ENCODE assay signal across 7 mouse cellular contexts in the genomic region with DNA sequence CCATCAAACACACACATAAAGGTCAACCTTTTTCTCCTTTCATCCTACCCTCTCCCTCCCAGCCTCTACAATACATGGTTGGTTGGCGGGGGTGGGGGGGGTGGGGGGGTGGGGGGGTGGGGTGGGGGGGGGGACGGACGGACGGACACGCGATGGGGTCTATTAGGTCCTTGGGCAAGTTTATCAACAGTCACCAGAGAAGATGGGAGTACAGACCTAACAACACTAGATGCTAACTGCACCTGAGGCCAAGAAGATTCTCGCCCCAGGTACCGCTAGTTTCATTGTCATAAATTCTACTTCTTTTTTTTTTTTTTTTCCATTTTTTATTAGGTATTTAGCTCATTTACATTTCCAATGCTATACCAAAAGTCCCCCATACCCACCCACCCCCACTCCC. TPM values are rescaled to one million over a fixed set of nuclear protein-coding genes. Genes with fewer than 3 reads are reported as not detected.
A peak's percentile ranks its signal among the peaks of the same experiment; 100 is the strongest.
DNase-seq lines count a peak whose midpoint lies in the region; ATAC-seq and TF ChIP-seq lines count a peak whose summit lies in the region.

No protein-coding gene starts in this region.

- H3K27ac ChIP-seq in left cerebral cortex, adult 2 months, result no peak overlapping the region
- H3K27ac ChIP-seq in embryonic facial prominence, embryonic 15.5 days (replicated peaks), result no peak overlapping the region
- no peak overlapping the region for H3K27ac ChIP-seq in intestine, embryonic 16.5 days (ENCODE audit: low read length)
- no peak overlapping the region for H3K27ac ChIP-seq in neural tube, embryonic 13.5 days (replicated peaks)

- no peak for ATAC-seq in embryonic facial prominence, embryonic 15.5 days (ENCODE audit: insufficient number of reproducible peaks, low FRiP score, low TSS enrichment, low read depth)
- peak; percentile 43 for ATAC-seq in intestine, embryonic 16.5 days
- ATAC-seq in neural tube, embryonic 13.5 days (ENCODE audit: low read depth), result peak; percentile 28

- peak overlapping the region; percentile 78 for H3K4me3 ChIP-seq in left cerebral cortex, adult 2 months
- peak overlapping the region; percentile 70 for H3K4me3 ChIP-seq in embryonic facial prominence, embryonic 15.5 days (replicated peaks)
- H3K4me3 ChIP-seq in intestine, embryonic 16.5 days (ENCODE audit: low read length), result peak overlapping the region; percentile 70
- H3K4me3 ChIP-seq in neural tube, embryonic 13.5 days, result peak overlapping the region; percentile 68

- H3K27me3 ChIP-seq in embryonic facial prominence, embryonic 15.5 days, result no peaks in the 10 kb centered on the region
- H3K27me3 ChIP-seq in intestine, embryonic 16.5 days (replicated peaks; ENCODE audit: control insufficient read depth, insufficient read depth, low read length), result no peaks in the 10 kb centered on the region
- no peaks in the 10 kb centered on the region for H3K27me3 ChIP-seq in neural tube, embryonic 13.5 days

- H3K4me1 ChIP-seq in embryonic facial prominence, embryonic 15.5 days, result no peaks in the 10 kb centered on the region
- no peaks in the 10 kb centered on the region for H3K4me1 ChIP-seq in intestine, embryonic 16.5 days (ENCODE audit: control insufficient read depth, insufficient read depth, low read length)
- H3K4me1 ChIP-seq in neural tube, embryonic 13.5 days (replicated peaks), result peaks cover 9% of the 10 kb centered on the region; the same call in 1 of the 2 replicates

- H3K9ac ChIP-seq in embryonic facial prominence, embryonic 15.5 days, result no peak overlapping the region
- no peak overlapping the region for H3K9ac ChIP-seq in intestine, embryonic 16.5 days (ENCODE audit: low read depth, low read length)
- H3K9ac ChIP-seq in neural tube, embryonic 13.5 days, result no peak overlapping the region

- no peak for DNase-seq in left cerebral cortex, adult 2 months (ENCODE audit: extremely low spot score in 1 of 2, low spot score in 2 of 2)
- no peak for DNase-seq in left cerebral cortex, postnatal 10 days (ENCODE audit: extremely low spot score in 1 of 2, low spot score in 2 of 2)
- no peak for DNase-seq in layer of hippocampus, postnatal 36 days
- no peak for DNase-seq in thymus, postnatal 25 days

- TF ChIP-seq CTCF in left cerebral cortex, adult 2 months (IDR thresholded peaks at IDR 0.05), result no peak

- peak overlapping the region; percentile 96 for H3K4me2 ChIP-seq in embryonic facial prominence, embryonic 15.5 days (replicated peaks)
- H3K4me2 ChIP-seq in intestine, embryonic 16.5 days (ENCODE audit: low read depth, low read length), result peak overlapping the region; percentile 98
- H3K4me2 ChIP-seq in neural tube, embryonic 13.5 days, result peak overlapping the region; percentile 91

- no peaks in the 10 kb centered on the region for H3K9me3 ChIP-seq in embryonic facial prominence, embryonic 15.5 days (replicated peaks)
- H3K9me3 ChIP-seq in intestine, embryonic 16.5 days (ENCODE audit: control insufficient read depth, low read length), result no peaks in the 10 kb centered on the region
- H3K9me3 ChIP-seq in neural tube, embryonic 13.5 days, result no peaks in the 10 kb centered on the region

- intact Hi-C loops in left cerebral cortex, adult 2 months (cut with DNase I), result no loop called here
- intact Hi-C loops in left cerebral cortex, postnatal 10 days (cut with DNase I), result no loop called here

- no peaks in the 10 kb centered on the region for H3K36me3 ChIP-seq in embryonic facial prominence, embryonic 15.5 days
- no peaks in the 10 kb centered on the region for H3K36me3 ChIP-seq in intestine, embryonic 16.5 days (ENCODE audit: control insufficient read depth, insufficient read depth, low read length)
- no peaks in the 10 kb centered on the region for H3K36me3 ChIP-seq in neural tube, embryonic 13.5 days

- WGBS in embryonic facial prominence, embryonic 15.5 days, result 52% methylated on average over 8 of the region's 8 CpGs
- WGBS in intestine, embryonic 16.5 days, result 60% methylated on average over 8 of the region's 8 CpGs
- 76% methylated on average over 8 of the region's 8 CpGs for WGBS in neural tube, embryonic 13.5 days

RNA-seq across cellular contexts. Expression of a gene that starts 23.2 kb away (rescaled TPM):
- total RNA-seq in left cerebral cortex, adult 2 months (2021), result not detected
- not detected for total RNA-seq in left cerebral cortex, postnatal 10 days (2021)
- polyA plus RNA-seq in embryonic facial prominence, embryonic 15.5 days (2015; fragmentation: Nextera tagmentation; extraction: Ambion mirVana), result 0.28 TPM in 1 of 2 replicates, not detected in the other
- polyA plus RNA-seq in intestine, embryonic 16.5 days (2015; fragmentation: Nextera tagmentation; extraction: Ambion mirVana), result 8.5 and 8.7 TPM in 2 replicates
- polyA plus RNA-seq in neural tube, embryonic 13.5 days (2015; fragmentation: Nextera tagmentation; extraction: Ambion mirVana), result 1.6 and 2.1 TPM in 2 replicates
- total RNA-seq in layer of hippocampus, postnatal 36 days (2021), result not detected

RNA-seq across cellular contexts. Expression of a gene that starts 26.5 kb away (rescaled TPM):
- 10 to 100 TPM; 44.9 to 50.8 TPM for total RNA-seq in left cerebral cortex, adult 2 months (2021)
- 10 to 100 TPM; 44.8 to 47.0 TPM for total RNA-seq in left cerebral cortex, postnatal 10 days (2021)
- 59.5 and 59.6 TPM in 2 replicates for polyA plus RNA-seq in embryonic facial prominence, embryonic 15.5 days (2015; fragmentation: Nextera tagmentation; extraction: Ambion mirVana)
- 43.8 and 46.1 TPM in 2 replicates for polyA plus RNA-seq in intestine, embryonic 16.5 days (2015; fragmentation: Nextera tagmentation; extraction: Ambion mirVana)
- polyA plus RNA-seq in neural tube, embryonic 13.5 days (2015; fragmentation: Nextera tagmentation; extraction: Ambion mirVana), result 127 TPM in 2 replicates
- 10 to 100 TPM; 51.2 to 51.4 TPM for total RNA-seq in layer of hippocampus, postnatal 36 days (2021)
